In the genomic region with DNA sequence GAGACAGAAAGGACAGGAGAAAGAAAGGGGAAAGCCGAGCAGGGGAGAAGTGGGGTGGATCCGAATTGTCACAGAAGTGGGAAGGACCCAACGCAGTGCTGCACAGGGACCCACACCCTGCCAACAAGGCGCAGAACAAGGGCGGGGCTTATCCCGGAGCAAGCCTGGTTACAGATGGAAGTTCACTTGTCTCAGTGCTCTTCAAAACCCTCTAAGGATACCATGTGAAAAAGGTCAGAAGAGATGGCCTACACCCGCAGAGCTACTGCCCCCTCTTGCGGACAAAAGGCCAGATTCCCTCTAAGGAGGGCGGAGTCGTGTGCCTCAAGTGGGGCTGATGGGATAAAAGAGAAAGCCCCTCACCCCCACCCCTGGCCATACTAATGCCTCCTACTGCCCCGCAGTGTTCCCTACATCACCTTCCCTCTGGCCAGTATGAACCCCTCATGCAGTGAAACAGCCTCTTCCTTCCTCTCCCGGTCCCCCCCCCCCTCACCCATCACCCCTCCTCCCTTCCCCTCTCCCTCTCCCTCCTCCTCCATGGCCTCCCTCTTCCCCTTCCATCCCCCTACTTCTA, we compare ENCODE assay signal across 9 mouse cellular contexts.
DNase-seq lines count a peak whose midpoint lies in the region; ATAC-seq lines count a peak whose summit lies in the region.
"Had no signal": no experiment of that assay in that cellular context is flagged by ENCODE, and none has a peak within 500 bp of the region (broad histone marks: within the 10 kb centered on the region; RNA-seq: fewer than 3 reads in every experiment).

No protein-coding gene starts in this region.

- H3K4me3 ChIP-seq in limb, embryonic 11.5 days (ENCODE audit: low read depth, low read length) = no peak overlapping the region
- no peak overlapping the region for H3K4me3 ChIP-seq in limb, embryonic 10.5 days
- H3K4me3 ChIP-seq in embryonic facial prominence, embryonic 10.5 days = no peak overlapping the region
- no peak overlapping the region for H3K4me3 ChIP-seq in hindbrain, embryonic 15.5 days
- H3K4me3 ChIP-seq in stomach, embryonic 14.5 days (ENCODE audit: low read depth, low read length) = no peak overlapping the region

- peak; percentile 22 for DNase-seq in limb, embryonic 11.5 days (ENCODE audit: low spot score)
- DNase-seq in limb, embryonic 10.5 days (ENCODE audit: low spot score) = no peak
- peak; percentile 19 for DNase-seq in embryonic facial prominence, embryonic 10.5 days (ENCODE audit: low spot score)
- DNase-seq in thymus, postnatal 14 days = no peak
- DNase-seq in right cerebral cortex, adult 2 months (ENCODE audit: low spot score in 2 of 2) = no peak
- DNase-seq: heart, postnatal 4 days; lung, postnatal 14 days had no signal

- H3K4me1 ChIP-seq in limb, embryonic 11.5 days (ENCODE audit: control insufficient read depth, insufficient read depth, low read length) = no peaks in the 10 kb centered on the region
- H3K4me1 ChIP-seq in limb, embryonic 10.5 days = peaks cover 9% of the 10 kb centered on the region; the same call in 1 of the 2 replicates
- H3K4me1 ChIP-seq in embryonic facial prominence, embryonic 10.5 days = peaks cover 12% of the 10 kb centered on the region
- H3K4me1 ChIP-seq in hindbrain, embryonic 15.5 days (replicated peaks) = peaks cover 41% of the 10 kb centered on the region
- H3K4me1 ChIP-seq in stomach, embryonic 14.5 days (ENCODE audit: control insufficient read depth, insufficient read depth, low read length) = no peaks in the 10 kb centered on the region

- WGBS in limb, embryonic 11.5 days = 24% methylated on average over 12 of the region's 12 CpGs
- WGBS in limb, embryonic 10.5 days = 21% methylated on average over 12 of the region's 12 CpGs
- whole genome bisulfite sequencing in embryonic facial prominence, embryonic 10.5 days = 21% methylated on average over 12 of the region's 12 CpGs
- WGBS in hindbrain, embryonic 15.5 days = 31% methylated on average over 12 of the region's 12 CpGs
- WGBS in stomach, embryonic 14.5 days = 25% methylated on average over 11 of the region's 12 CpGs

- no peak overlapping the region for H3K27ac ChIP-seq in limb, embryonic 11.5 days (replicated peaks; ENCODE audit: low read depth, low read length)
- H3K27ac ChIP-seq in limb, embryonic 10.5 days = no peak overlapping the region
- H3K27ac ChIP-seq in embryonic facial prominence, embryonic 10.5 days (replicated peaks) = no peak overlapping the region
- H3K27ac ChIP-seq in hindbrain, embryonic 15.5 days (replicated peaks) = no peak overlapping the region
- H3K27ac ChIP-seq in stomach, embryonic 14.5 days (ENCODE audit: low read length) = no peak overlapping the region

- no peak overlapping the region for H3K9ac ChIP-seq in limb, embryonic 11.5 days (ENCODE audit: low read length)
- H3K9ac ChIP-seq in hindbrain, embryonic 15.5 days = no peak overlapping the region
- H3K9ac ChIP-seq in stomach, embryonic 14.5 days (replicated peaks; ENCODE audit: low read depth, low read length) = no peak overlapping the region

- H3K4me2 ChIP-seq in limb, embryonic 11.5 days (ENCODE audit: low read depth, severe bottlenecking) = no peak overlapping the region
- H3K4me2 ChIP-seq in hindbrain, embryonic 15.5 days = no peak overlapping the region
- no peak overlapping the region for H3K4me2 ChIP-seq in stomach, embryonic 14.5 days (replicated peaks; ENCODE audit: low read depth, low read length)

- no peaks in the 10 kb centered on the region for H3K9me3 ChIP-seq in limb, embryonic 11.5 days (ENCODE audit: control insufficient read depth, low read length)
- H3K9me3 ChIP-seq in limb, embryonic 10.5 days (replicated peaks) = no peaks in the 10 kb centered on the region
- H3K9me3 ChIP-seq in embryonic facial prominence, embryonic 10.5 days = no peaks in the 10 kb centered on the region
- H3K9me3 ChIP-seq in hindbrain, embryonic 15.5 days = no peaks in the 10 kb centered on the region
- no peaks in the 10 kb centered on the region for H3K9me3 ChIP-seq in stomach, embryonic 14.5 days (ENCODE audit: control insufficient read depth, low read depth, low read length)

- ATAC-seq in limb, embryonic 11.5 days (ENCODE audit: insufficient number of reproducible peaks, low FRiP score, low TSS enrichment, low read depth) = peak; percentile 35; the same call in 1 of the 2 replicates
- peak; percentile 9; the same call in 1 of the 2 replicates for ATAC-seq in hindbrain, embryonic 15.5 days (ENCODE audit: low FRiP score, low read depth)
- peak; percentile 36; the same call in 1 of the 2 replicates for ATAC-seq in stomach, embryonic 14.5 days (ENCODE audit: insufficient number of reproducible peaks, insufficient read depth, low FRiP score, low read depth)

- H3K27me3 ChIP-seq in limb, embryonic 11.5 days (ENCODE audit: control insufficient read depth, insufficient read depth, low read length) = no peaks in the 10 kb centered on the region
- no peaks in the 10 kb centered on the region for H3K27me3 ChIP-seq in limb, embryonic 10.5 days (ENCODE audit: low read depth, poor library complexity, severe bottlenecking)
- peaks cover 11% of the 10 kb centered on the region; the same call in 1 of the 2 replicates for H3K27me3 ChIP-seq in embryonic facial prominence, embryonic 10.5 days (replicated peaks; ENCODE audit: low read depth, poor library complexity, severe bottlenecking)
- no peaks in the 10 kb centered on the region for H3K27me3 ChIP-seq in hindbrain, embryonic 15.5 days
- no peaks in the 10 kb centered on the region for H3K27me3 ChIP-seq in stomach, embryonic 14.5 days (ENCODE audit: control insufficient read depth, insufficient read depth, low read length)

- no peaks in the 10 kb centered on the region for H3K36me3 ChIP-seq in limb, embryonic 11.5 days (ENCODE audit: control insufficient read depth, insufficient read depth, low read length)
- H3K36me3 ChIP-seq in limb, embryonic 10.5 days = no peaks in the 10 kb centered on the region
- H3K36me3 ChIP-seq in embryonic facial prominence, embryonic 10.5 days (replicated peaks) = no peaks in the 10 kb centered on the region
- H3K36me3 ChIP-seq in hindbrain, embryonic 15.5 days = no peaks in the 10 kb centered on the region
- H3K36me3 ChIP-seq in stomach, embryonic 14.5 days (ENCODE audit: control insufficient read depth, insufficient read depth, low read length) = no peaks in the 10 kb centered on the region

Comparison
In these comparisons a context has a peak if more than half of its experiments do, and no peak if none do; other contexts are left out.
1. DNase-seq: peak in limb, embryonic 11.5 days (single experiment) and embryonic facial prominence, embryonic 10.5 days (single experiment); none in limb, embryonic 10.5 days (single experiment), thymus, postnatal 14 days (single experiment) and right cerebral cortex, adult 2 months (0 of 2).
2. Peak in every context shown above with its lines, with median percentiles within 50 percentile points of each other: ATAC-seq.